Mouse (Mus musculus): Measurements from ENCODE around the gene Igf1r. TPM values are rescaled to one million over a fixed set of nuclear protein-coding genes. Genes with fewer than 3 reads are reported as not detected.

Igf1r gene
- polyA plus RNA-seq, 1 experiment from 2014 or later, result 10.2 TPM

DNA sequence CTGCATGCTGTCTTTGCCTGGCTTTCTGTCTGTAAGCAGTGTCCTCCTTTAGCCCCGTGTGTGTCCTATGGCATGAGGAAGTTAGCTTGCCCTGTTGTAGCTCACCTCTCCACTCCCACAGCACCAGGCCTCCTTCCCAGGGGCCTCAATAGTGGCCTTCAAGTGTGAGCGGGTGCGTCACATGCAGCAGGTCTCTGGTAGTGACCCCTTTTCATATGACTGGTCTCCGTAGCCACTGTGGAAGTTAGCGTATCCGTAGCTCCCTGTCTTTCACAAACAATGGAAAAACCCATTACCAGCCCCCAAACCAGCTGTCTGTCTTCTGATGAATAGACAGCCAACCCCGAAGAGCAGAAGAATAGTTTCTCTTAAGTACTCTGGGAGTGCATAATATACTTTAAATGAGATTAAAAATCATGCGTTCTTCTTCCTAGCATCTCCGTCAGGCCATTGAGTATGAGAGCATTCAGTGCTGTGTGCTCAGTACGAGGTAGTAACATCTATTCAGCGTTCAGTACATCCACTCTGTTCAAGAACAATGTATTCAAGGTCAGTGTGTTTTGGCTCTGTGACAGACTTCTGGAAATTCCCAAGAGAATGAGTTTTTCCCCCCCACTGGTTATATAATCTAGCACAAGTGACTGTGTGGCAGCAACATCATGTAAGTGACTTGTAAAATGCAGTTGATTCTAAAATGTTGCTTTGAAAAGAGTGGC lies 112.2 kb downstream of the Igf1r start:
- no peak overlapping the region for H3K9ac ChIP-seq (ENCODE audit: low read depth, low read length)
- H3K9me3 ChIP-seq (ENCODE audit: control insufficient read depth, low read length), result no peaks in the 10 kb centered on the region
- H3K27me3 ChIP-seq (replicated peaks; ENCODE audit: control insufficient read depth, insufficient read depth, low read length), result no peaks in the 10 kb centered on the region
- H3K4me1 ChIP-seq (replicated peaks; ENCODE audit: control insufficient read depth, insufficient read depth, low read length), result peaks cover 12% of the 10 kb centered on the region; the same call in 1 of the 2 replicates
- no peak overlapping the region for H3K4me2 ChIP-seq
- no peaks in the 10 kb centered on the region for H3K36me3 ChIP-seq (ENCODE audit: control insufficient read depth, insufficient read depth, low read length)
- ATAC-seq (replicated peaks; ENCODE audit: low FRiP score) (no peak), DNase-seq (ENCODE audit: low spot score) (no peak)
- no peak overlapping the region for H3K27ac ChIP-seq (ENCODE audit: low read depth, low read length)
- 73% methylated on average over 11 of the region's 11 CpGs for WGBS
- no peak overlapping the region for H3K4me3 ChIP-seq (ENCODE audit: low read depth, low read length)

DNA sequence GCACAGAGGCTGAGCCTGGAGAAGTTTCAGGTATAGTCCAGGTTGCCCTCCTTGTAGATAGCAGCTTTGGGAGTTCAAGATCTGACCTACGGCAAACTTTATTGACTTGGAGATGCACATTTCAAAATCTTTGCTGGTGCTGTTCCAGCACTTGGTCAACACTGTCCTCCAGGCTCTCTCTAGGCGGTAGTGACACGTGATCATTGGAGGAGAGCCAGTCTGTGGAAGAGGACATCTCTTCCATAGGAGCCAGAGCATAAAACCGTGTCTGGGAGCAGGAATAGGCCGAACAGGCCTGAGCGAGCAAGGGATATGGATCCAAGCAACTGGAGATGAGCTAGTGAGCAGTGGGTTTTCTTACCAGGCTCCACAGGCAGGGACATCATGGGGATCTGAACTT lies 113.3 kb downstream of the Igf1r start:
- ATAC-seq (replicated peaks; ENCODE audit: low FRiP score) (no peak), DNase-seq (ENCODE audit: low spot score) (no peak)
- WGBS, result 88% methylated on average over 6 of the region's 6 CpGs
- no peak overlapping the region for H3K4me2 ChIP-seq
- no peak overlapping the region for H3K27ac ChIP-seq (ENCODE audit: low read depth, low read length)
- no peak overlapping the region for H3K9ac ChIP-seq (ENCODE audit: low read depth, low read length)
- no peaks in the 10 kb centered on the region for H3K9me3 ChIP-seq (ENCODE audit: control insufficient read depth, low read length)
- H3K27me3 ChIP-seq (replicated peaks; ENCODE audit: control insufficient read depth, insufficient read depth, low read length), result no peaks in the 10 kb centered on the region
- no peaks in the 10 kb centered on the region for H3K36me3 ChIP-seq (ENCODE audit: control insufficient read depth, insufficient read depth, low read length)
- H3K4me3 ChIP-seq (ENCODE audit: low read depth, low read length), result no peak overlapping the region
- H3K4me1 ChIP-seq (replicated peaks; ENCODE audit: control insufficient read depth, insufficient read depth, low read length), result peaks cover 18% of the 10 kb centered on the region; the same call in 1 of the 2 replicates

DNA sequence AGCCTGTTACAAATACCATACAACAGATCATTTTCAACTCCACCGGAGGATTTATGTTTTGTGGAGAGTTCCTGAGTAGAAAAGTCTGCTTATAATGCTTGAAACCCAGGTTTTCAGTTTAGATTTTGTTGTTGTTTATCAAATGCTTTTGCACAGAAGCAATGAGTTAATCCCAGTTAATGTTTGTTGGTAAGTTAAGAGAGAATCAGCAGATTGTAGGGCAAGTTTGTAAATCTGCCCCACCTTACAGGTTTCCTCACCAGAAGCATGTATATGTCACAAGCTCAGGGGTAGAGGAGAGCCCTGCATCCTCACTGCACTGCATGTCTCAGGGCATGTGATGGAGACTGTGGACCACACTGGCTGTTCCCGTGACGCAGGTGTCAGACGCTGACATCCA lies 114.7 kb downstream of the Igf1r start:
- H3K36me3 ChIP-seq (ENCODE audit: control insufficient read depth, insufficient read depth, low read length), result no peaks in the 10 kb centered on the region
- no peak overlapping the region for H3K4me2 ChIP-seq
- ATAC-seq (replicated peaks; ENCODE audit: low FRiP score), result no peak

DNA sequence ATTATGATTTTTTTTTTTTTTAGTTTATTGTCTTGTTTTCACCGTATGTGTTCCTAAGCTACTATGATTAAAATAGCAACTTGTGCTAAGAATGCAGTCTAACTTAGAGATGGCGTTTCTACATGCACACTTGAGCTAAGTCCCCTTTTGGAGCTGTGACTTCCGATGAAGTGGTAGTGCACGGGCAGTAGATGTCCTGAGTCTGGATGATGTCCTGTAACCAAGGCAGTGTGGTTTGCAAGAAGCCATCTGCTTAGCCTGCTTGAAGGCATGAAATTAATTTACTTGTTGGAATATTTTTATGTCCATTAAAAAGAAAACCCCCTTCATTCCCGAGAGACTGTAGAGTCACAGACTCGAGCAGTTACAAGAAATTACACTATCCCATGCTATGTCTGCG lies 116.7 kb downstream of the Igf1r start:
- Histone ChIP-seq H3K27me3 (replicated peaks; ENCODE audit: control insufficient read depth, insufficient read depth, low read length) (no peaks in the 10 kb centered on the region), H3K9ac (ENCODE audit: low read depth, low read length) (no peak overlapping the region), H3K27ac (ENCODE audit: low read depth, low read length) (no peak overlapping the region), H3K4me2 (no peak overlapping the region), H3K4me3 (ENCODE audit: low read depth, low read length) (no peak overlapping the region), H3K4me1 (replicated peaks; ENCODE audit: control insufficient read depth, insufficient read depth, low read length) (peaks cover 22% of the 10 kb centered on the region), H3K9me3 (ENCODE audit: control insufficient read depth, low read length) (no peaks in the 10 kb centered on the region), H3K36me3 (ENCODE audit: control insufficient read depth, insufficient read depth, low read length) (no peaks in the 10 kb centered on the region)
- WGBS, result 77% methylated on average over 7 of the region's 7 CpGs
- ATAC-seq (replicated peaks; ENCODE audit: low FRiP score) (no peak), DNase-seq (ENCODE audit: low spot score) (no peak)

More for the DNA sequence above, 114.7 kb downstream of the Igf1r start:
- Histone ChIP-seq H3K4me3 (ENCODE audit: low read depth, low read length) (no peak overlapping the region), H3K27ac (ENCODE audit: low read depth, low read length) (no peak overlapping the region), H3K9me3 (ENCODE audit: control insufficient read depth, low read length) (no peaks in the 10 kb centered on the region), H3K27me3 (replicated peaks; ENCODE audit: control insufficient read depth, insufficient read depth, low read length) (no peaks in the 10 kb centered on the region), H3K9ac (ENCODE audit: low read depth, low read length) (no peak overlapping the region), H3K4me1 (replicated peaks; ENCODE audit: control insufficient read depth, insufficient read depth, low read length) (peaks cover 18% of the 10 kb centered on the region; the same call in 1 of the 2 replicates)
- DNase-seq (ENCODE audit: low spot score), result no peak
- WGBS, result 97% methylated on average over 4 of the region's 4 CpGs

DNA sequence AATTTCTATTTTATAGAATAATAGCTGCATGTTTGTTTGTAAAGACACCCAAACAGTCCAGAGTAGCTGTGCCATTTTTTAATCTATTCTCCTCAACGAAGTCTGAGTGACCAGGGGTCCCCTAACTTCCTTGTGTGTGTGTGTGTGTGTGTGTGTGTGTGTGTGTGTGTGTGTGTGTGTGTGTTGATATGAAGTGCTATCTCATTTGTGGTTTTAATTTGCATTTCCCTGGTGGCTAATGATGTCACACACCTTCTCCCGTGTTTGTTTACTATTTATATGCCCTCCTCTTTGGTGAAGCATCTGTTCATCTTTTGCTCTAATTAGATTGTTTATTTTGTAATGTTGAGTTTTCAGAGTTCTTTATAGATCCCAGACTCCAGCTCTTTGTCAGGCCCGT lies 117.4 kb downstream of the Igf1r start:
- Histone ChIP-seq H3K4me1 (replicated peaks; ENCODE audit: control insufficient read depth, insufficient read depth, low read length) (peaks cover 18% of the 10 kb centered on the region), H3K9me3 (ENCODE audit: control insufficient read depth, low read length) (no peaks in the 10 kb centered on the region), H3K27ac (ENCODE audit: low read depth, low read length) (no peak overlapping the region), H3K4me3 (ENCODE audit: low read depth, low read length) (no peak overlapping the region), H3K36me3 (ENCODE audit: control insufficient read depth, insufficient read depth, low read length) (no peaks in the 10 kb centered on the region), H3K9ac (ENCODE audit: low read depth, low read length) (no peak overlapping the region), H3K27me3 (replicated peaks; ENCODE audit: control insufficient read depth, insufficient read depth, low read length) (no peaks in the 10 kb centered on the region), H3K4me2 (peak overlapping the region; percentile 44)
- DNase-seq (ENCODE audit: low spot score) (no peak), ATAC-seq (replicated peaks; ENCODE audit: low FRiP score) (peak; percentile 51; the same call in 1 of the 2 replicates)
- WGBS, result 11% methylated on average over 3 of the region's 3 CpGs

DNA sequence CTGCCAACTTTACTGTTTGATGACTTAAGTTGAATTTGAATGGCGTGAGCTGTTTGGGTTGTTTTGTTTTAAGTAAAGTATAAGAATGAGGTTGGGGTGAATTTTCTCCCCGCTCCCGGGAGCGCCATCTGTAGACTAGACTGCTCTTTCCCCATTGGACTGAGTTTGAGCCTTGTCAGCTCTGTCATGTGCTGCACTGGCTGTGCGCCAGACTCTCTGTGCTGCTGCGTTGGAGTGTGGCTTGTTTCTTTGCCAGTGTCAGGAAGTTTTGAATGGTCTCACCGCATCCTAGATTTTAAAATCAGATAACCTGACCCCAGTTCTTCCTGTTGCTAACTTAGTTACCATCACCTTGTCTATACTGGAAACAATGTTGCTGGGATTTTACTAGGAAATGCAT lies 118.0 kb downstream of the Igf1r start:
- ATAC-seq (replicated peaks; ENCODE audit: low FRiP score), result no peak; the same call in 1 of the 2 replicates
- Histone ChIP-seq H3K4me2 (peak overlapping the region; percentile 44), H3K4me1 (replicated peaks; ENCODE audit: control insufficient read depth, insufficient read depth, low read length) (peaks cover 21% of the 10 kb centered on the region), H3K9me3 (ENCODE audit: control insufficient read depth, low read length) (no peaks in the 10 kb centered on the region), H3K36me3 (ENCODE audit: control insufficient read depth, insufficient read depth, low read length) (no peaks in the 10 kb centered on the region), H3K4me3 (ENCODE audit: low read depth, low read length) (no peak overlapping the region), H3K27ac (ENCODE audit: low read depth, low read length) (no peak overlapping the region), H3K9ac (ENCODE audit: low read depth, low read length) (no peak overlapping the region), H3K27me3 (replicated peaks; ENCODE audit: control insufficient read depth, insufficient read depth, low read length) (no peaks in the 10 kb centered on the region)
- no peak for DNase-seq (ENCODE audit: low spot score)
- WGBS, result 40% methylated on average over 7 of the region's 7 CpGs

DNA sequence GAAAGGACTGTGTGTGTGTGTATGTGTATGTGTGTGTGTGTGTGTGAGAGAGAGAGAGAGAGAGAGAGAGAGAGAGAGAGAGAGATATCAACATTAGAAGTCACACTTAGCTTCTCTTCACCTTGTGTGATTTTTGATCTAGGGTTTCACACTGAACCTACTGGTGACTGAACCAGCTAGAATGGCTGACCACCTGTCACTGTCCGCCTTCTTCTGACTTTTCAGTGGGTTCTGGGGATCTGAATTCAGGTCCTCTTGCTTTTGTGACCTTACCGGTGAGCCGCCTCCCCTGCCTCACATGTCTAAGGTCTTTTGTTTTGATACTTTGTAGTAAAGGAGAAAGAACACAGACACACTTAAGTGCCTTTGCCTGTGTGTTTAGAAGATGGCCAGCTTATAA lies 118.4 kb downstream of the Igf1r start:
- Histone ChIP-seq H3K4me2 (no peak overlapping the region), H3K27ac (ENCODE audit: low read depth, low read length) (no peak overlapping the region), H3K27me3 (replicated peaks; ENCODE audit: control insufficient read depth, insufficient read depth, low read length) (no peaks in the 10 kb centered on the region), H3K9ac (ENCODE audit: low read depth, low read length) (no peak overlapping the region), H3K4me1 (replicated peaks; ENCODE audit: control insufficient read depth, insufficient read depth, low read length) (peaks cover 21% of the 10 kb centered on the region), H3K4me3 (ENCODE audit: low read depth, low read length) (no peak overlapping the region), H3K36me3 (ENCODE audit: control insufficient read depth, insufficient read depth, low read length) (no peaks in the 10 kb centered on the region), H3K9me3 (ENCODE audit: control insufficient read depth, low read length) (no peaks in the 10 kb centered on the region)
- ATAC-seq (replicated peaks; ENCODE audit: low FRiP score) (no peak), DNase-seq (ENCODE audit: low spot score) (no peak)
- WGBS, result 89% methylated on average over 3 of the region's 3 CpGs

DNA sequence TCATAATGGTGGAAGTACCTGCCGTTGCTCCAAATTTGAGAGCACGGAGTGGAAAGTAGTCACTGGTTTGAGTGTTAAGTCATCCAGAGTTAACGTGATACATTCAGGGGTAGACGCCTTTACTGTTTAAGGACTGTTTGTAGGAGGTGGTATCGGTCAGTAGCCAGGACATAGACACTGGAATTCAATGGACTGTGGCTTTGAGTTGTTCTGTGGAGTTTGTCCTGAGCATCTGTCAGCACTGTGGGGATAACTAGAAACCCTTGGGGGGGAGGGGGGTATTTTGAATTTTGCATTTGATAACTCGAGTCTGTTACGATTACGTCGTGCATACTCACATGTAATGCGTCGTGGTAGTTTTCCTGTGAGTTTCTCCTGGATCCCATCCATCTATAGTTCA lies 119.1 kb downstream of the Igf1r start:
- 94% methylated on average over 11 of the region's 11 CpGs for WGBS
- Histone ChIP-seq H3K4me1 (replicated peaks; ENCODE audit: control insufficient read depth, insufficient read depth, low read length) (peaks cover 21% of the 10 kb centered on the region), H3K27ac (ENCODE audit: low read depth, low read length) (no peak overlapping the region), H3K36me3 (ENCODE audit: control insufficient read depth, insufficient read depth, low read length) (no peaks in the 10 kb centered on the region), H3K4me3 (ENCODE audit: low read depth, low read length) (no peak overlapping the region), H3K9me3 (ENCODE audit: control insufficient read depth, low read length) (no peaks in the 10 kb centered on the region), H3K27me3 (replicated peaks; ENCODE audit: control insufficient read depth, insufficient read depth, low read length) (no peaks in the 10 kb centered on the region), H3K4me2 (no peak overlapping the region), H3K9ac (ENCODE audit: low read depth, low read length) (no peak overlapping the region)
- ATAC-seq (replicated peaks; ENCODE audit: low FRiP score) (no peak), DNase-seq (ENCODE audit: low spot score) (no peak)

All from liver, embryonic 11.5 days (tissue).